Mouse (Mus musculus) cerebellum, adult 18-20 months (tissue): ENCODE measurements around the gene Il6ra.
A peak's percentile ranks its signal among the peaks of the same experiment; 100 is the strongest.

Experiments used
- DNase-seq, 2 experiments: peaks; one replicate each; pipeline ENCODE4 v3.0.0; 2021

Gene Il6ra

GRCm38 (mm10) chr3:89912543-89913391 is at the start of gene Il6ra:
Gene Il6ra, minus strand, starts transcription at chr3:89913196.
- peak; percentile 63 to 65 for DNase-seq

DNA sequence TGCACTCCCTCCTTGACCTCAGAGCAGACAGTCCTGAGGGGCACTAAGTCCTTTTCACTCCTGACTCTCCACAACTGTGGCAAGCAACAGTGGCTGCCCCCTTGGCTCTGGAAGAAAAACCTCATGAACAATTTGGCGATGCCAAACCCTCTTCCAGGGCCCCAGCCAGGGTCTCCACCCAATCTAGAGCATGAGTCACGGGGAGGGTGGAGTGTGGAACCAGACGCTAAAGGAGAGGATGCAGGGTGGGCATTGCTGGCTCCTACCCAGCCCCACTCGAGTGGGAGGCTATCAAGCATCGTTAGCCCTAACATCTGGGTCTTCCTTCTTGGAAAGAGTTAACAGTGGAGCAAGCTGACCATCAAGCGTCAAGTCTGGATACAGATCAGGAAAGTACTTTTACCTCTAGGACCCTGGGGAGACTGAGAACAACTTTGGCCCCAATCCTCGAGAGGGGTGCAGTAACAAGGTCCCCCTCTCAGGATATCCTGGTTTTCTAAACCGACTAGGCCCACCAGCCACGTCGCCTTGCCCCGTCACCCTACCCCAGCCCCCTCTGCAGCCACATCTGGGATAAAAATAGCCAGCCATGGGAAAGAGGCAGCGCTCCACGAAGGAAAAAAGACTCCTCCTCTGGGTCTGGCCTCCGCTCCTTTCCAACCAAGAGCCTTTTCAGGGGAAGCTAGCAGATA is 49.2 kb upstream of the Il6ra start:
- peak in 1 of 2 experiments; percentile 30 for DNase-seq

- DNase-seq: no peak
Measured at GRCm38 (mm10) chr3:89961436-89961835, 48.4 kb upstream of the Il6ra start.

DNA sequence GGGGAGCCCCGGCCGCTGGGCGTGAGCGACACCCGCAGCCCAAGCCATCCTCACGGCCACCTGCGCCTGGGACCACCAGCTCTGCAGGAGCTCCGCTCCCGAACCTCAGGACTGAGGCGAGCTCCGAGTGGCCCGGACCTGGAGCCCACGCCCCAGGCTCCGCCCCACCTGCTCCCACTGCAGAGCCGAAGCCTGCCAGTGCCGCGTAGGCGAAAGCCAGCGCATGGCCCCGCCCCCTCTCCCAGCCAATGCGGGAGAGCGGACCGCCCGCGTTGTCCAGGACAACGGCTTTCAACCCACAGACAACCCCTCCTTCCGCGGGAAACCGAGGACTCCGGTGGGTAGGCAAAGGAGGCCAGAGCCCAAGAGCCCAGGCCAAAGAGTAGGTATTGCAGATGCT is 47.5 kb upstream of the Il6ra start:
- DNase-seq: peak; percentile 96 to 97

DNA sequence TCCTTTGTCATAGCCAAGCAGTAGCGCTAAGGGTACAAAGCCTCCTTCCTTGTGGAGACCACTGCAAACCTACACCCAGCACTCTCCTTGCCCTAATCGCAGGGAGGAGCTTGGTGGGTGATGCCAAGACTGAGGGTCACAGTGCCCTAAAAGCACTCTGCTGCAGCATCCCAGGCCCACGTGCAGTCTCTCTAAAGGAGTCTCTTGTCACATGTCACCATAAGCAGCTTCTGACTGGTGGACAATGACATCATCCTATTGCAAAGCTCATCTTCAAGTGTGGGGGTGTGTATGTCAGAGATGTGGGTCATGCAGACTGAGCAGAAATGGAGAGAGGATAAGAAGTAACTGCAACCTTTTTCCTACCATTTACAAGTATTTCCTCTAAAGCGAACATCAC is 46.4 kb upstream of the Il6ra start:
- DNase-seq: peak; percentile 53 to 67

GRCm38 (mm10) chr3:89957880-89958279 is 44.9 kb upstream of the Il6ra start:
- DNase-seq: no peak

DNA sequence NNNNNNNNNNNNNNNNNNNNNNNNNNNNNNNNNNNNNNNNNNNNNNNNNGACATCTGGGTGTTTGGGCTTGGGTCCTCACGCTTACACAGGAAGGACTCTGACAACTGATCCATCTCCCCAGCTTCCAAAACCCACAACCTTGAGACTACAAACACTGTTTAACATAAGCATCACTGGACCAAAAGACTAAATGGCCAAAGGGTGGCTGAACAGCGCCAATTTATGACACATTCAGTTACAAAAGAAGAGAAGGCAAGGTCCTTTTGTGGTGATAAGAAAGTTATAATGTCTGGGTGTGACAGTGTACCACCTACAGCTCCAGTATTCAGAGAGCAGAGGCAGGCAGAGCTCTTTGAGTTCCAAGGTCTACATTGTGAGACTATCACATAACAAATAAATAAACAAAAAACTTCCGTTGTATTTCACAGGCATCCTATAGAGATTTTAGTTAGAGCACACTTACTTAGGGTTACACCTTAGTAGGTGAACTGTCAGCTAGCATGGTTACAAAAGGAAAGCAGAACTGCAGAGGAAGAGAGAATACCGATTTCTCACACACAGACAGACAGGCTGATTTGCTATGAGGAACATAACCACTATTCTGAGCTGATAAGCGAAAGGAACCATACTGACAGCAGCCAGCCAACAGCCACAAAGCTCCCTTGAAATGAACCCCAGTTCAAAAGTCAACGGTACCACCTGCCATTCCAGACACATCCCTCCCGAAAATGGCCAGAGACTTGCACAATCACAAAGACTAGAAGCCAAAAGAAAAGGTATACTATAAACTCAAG is 43.4 kb upstream of the Il6ra start:
- DNase-seq: no peak

GRCm38 (mm10) chr3:89953420-89953819 is 40.4 kb upstream of the Il6ra start:
- peak; percentile 73 to 78 for DNase-seq

DNA sequence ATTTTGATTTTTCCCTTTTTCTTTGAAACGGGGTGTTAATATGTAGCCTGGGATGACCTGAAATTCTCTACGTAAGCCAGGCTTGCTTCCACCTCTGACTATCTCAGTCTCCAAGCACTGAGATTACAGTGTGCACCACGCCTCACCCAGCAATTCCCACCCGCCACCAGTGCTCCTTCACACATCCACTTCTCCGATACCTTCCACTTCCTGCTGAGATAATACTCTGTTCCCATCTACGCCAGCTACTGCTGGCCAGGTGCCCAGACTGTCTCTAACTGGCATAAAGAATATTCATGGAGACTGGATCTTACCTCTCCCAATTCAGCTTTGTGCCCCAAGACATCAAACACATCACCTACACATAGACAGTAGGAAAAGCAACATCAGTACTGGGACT is 35.7 kb upstream of the Il6ra start:
- peak; percentile 53 to 62 for DNase-seq

- no peak for DNase-seq
Measured at GRCm38 (mm10) chr3:89948021-89948420, 35.0 kb upstream of the Il6ra start.

- no peak for DNase-seq
Measured at GRCm38 (mm10) chr3:89945026-89945425, 32.0 kb upstream of the Il6ra start.

GRCm38 (mm10) chr3:89942894-89943293 is 29.9 kb upstream of the Il6ra start:
- peak in 1 of 2 experiments; percentile 33 for DNase-seq

DNA sequence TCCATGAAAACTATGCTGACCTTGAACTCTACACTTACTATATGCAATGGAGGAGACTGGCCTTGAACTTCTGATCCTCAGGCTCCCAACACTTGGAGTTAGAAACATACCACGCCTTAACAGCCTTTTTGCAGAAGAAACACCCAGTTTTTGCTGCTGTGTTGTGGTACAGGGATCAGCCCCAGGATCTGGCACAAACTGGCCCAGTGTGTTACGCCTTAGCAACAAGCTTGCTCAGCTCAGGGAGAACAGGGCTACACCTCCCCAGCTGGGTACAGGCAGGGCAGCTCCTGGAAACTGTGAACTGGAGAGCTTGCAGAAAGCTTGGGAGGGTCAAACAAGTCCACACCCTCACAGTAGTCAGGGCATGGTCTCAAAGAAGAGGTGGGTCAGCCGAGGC is 23.5 kb upstream of the Il6ra start:
- no peak for DNase-seq

GRCm38 (mm10) chr3:89932925-89933324 is 19.9 kb upstream of the Il6ra start:
- no peak for DNase-seq

DNA sequence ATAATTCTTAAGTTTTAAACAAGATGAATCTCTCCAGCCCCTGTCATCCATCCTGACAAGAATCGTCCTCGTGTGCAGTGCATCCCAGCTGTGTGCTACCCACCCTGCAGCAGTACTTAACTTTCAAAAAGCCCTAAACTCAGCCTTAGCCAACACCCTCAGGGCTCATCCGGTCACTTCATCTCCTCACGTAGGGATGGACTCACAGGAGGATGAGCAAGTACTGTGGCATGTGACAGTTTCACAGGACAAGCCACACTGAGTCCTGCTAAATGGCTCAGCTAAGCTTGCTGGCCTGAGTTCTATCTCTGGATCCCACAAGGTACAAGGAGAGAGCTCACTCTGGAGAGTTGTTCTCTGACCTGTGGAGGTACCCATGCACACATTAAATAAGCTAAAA is 16.0 kb upstream of the Il6ra start:
- no peak for DNase-seq

DNA sequence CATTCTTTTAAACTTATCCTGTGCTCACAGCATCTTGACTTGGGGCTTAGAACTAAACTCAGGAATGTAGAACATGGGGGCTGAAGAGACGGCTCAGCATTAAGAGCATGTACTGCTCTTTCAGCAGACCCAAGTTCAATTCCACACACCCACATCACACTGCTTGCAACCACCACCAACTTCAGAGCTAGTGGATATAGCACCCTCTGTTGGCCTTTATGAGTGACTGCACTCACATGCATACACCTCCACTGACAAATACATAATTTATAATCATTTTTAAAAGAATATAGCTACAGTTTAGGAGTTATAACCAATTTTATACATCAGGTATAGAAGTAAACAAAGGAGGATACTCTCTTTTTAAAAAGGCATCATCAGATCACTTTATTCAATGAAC is 13.4 kb upstream of the Il6ra start:
- DNase-seq: no peak

GRCm38 (mm10) chr3:89920711-89921110 is 7.7 kb upstream of the Il6ra start:
- no peak for DNase-seq

GRCm38 (mm10) chr3:89917408-89917807 is 4.4 kb upstream of the Il6ra start:
- no peak for DNase-seq

- no peak for DNase-seq
Measured at GRCm38 (mm10) chr3:89916622-89917021, 3.6 kb upstream of the Il6ra start.

DNA sequence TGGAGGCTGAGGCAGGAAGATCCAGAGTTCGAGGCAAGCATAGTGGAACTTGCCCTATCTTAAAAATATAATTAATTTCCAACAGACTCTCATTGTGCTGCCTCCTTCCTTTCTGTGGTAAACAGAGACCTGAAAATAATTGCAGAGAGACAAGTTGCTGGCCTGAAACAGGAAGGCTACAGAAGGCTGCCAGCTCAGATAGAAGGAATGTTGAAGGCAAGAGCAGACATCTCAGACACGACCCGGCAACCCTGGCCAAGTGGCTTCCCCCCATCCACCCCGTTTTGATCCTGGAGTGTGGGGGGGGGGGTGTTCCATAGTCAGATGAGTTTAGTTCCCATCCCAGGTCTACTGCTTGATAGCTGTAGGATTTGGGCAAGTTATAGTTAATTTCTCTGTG is 1.7 kb upstream of the Il6ra start:
- DNase-seq: no peak

GRCm38 (mm10) chr3:89912108-89912542 is 871 bp downstream of the Il6ra start:
- peak in 1 of 2 experiments; percentile 3 for DNase-seq

DNA sequence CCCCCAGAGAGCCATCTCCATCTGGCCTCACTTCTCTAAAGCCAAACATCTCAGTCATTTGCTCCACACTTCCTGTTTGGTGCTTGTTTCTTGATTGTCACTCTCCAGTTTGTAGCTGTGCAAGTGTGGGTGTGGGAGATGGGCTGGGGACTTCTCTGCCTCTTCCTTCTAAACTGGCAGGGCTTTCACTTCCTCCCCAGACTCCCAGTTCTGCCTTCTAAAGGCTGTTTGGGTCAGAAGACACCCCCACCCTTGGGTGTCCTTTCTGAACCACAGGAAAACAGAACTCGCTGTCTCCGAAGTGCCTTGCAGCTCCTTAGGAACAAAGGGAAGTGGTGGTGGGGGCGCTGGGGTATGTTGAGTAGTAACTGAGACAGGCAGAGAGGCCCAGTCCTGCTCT is 1.8 kb downstream of the Il6ra start:
- DNase-seq: no peak
